Mouse (Mus musculus) frontal cortex, adult (tissue): ENCODE data around the gene Lpar5.
A peak's percentile ranks its signal among the peaks of the same experiment; 100 is the strongest.

Source experiments
- ATAC-seq: cut with Nextera tagmentation; 2 replicates; pipeline ENCODE4 v1.9.2; 2017; ENCODE audit warnings: mild to moderate bottlenecking, moderate library complexity, mixed read lengths; ENCODE audit not compliant: low TSS enrichment

Lpar5 gene

DNA sequence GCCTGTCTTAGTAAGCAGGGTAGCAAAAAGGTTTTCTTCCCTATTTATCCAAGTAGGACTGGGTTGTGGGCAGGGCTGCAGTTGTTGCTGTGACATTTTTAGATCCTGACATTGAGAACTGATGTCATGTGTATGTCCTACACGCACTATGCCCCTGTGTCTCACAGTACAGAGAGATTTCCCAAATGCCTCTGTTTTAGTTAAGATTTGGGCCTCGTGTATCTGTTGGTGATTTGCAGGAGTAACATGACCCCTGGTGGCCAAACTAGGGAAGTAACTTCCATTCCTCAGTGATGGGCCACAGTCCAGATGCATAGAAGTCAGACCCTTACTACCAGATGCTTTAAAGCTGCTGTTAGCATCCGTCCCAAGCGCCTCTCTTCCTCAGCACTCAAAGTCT, 16.7 kb downstream of the Lpar5 start:
- ATAC-seq = peak; percentile 36

DNA sequence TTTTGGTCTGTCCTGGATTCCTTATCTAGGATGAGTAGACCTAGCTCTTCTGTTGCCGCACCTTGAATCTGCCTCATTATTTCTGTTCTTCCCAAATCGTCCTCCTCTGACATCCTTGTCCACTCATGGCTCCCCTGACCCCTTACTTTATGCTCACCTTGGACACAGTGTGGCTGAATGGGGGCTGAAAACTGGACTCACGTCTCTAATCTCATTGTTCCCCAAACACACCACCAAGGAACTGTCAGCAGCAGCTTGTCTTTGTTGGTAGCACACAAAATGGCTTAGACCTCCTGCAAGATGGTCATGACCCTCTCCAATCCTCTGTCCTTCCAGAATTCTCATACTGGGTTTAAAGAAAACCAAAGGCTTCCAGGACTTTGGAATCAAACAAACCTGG, 20.2 kb downstream of the Lpar5 start:
- ATAC-seq = no peak

DNA sequence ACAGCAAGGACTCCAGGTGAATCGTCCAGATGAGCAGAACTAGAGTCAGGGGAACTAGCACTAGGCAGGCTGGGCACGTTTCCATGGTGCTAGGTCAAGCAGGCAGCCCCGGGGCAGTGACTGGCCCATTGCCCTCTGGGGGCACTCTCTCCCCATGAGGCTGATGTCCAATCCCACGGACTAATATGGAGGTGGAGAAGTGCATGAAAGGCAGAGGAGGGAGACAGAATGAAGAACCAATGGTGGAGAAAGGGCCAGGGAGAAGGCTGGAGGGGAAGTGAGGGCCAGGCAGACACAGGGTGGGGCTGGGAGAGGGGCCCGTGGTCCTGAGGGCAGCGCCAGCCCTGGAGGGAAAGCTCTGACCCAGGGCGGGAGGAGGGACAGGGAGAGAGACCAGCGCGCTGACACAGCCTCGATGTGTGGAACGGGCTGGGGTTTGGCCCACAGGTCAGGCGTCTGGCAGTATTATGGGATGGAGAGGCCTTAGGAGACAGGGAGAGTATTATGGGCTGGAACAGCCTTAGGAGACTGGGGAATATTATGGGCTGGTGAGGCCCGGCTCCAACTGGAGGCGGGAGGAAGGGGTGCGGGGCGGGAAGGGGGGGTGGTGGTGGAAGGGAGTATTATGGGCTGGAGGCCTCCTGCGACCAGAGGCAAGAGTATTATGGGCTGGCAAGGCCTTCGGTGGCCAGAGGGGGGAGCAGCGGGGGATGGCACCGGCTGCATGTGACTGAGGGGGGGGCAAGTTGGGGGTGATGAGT, 21.0 kb downstream of the Lpar5 start:
- peak; percentile 50 for ATAC-seq

DNA sequence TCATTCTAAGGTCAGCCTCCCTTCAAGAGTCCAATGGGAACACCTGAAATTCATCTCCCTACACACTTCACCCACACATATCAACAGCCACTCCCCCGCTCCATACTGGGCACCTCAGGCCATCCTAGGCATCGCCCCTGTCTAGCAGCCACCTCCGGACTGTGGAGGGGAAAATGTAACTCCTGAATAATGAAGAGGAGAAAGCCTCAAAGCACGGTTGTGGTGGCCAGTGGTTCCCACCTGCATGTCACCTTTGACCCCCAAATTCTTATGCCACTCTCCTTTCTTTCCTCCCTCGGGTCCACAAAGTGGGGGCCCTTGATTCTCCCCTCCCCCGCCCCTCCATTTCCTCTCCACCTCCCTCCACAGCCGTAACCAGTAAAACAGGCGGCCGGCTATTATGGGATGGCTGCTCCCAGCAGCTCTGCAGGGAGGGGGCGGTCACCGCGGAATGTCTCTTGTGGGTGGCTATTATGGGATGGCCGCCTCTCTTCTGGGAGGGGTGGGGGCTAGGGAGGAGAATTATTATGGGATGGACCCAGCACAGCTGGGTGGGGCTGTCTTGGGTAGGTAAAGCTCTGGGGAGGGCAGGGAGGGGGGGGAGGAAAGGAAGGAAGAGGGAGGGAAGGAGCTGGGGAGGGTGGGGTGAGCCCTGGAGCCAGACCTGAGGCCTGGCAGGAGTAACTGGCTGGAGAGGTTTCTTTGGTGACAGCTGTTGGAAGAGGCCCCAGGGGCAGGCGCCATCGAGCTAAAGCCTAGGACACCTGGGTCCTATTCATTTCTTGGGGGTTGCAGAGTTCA, 22.0 kb downstream of the Lpar5 start:
- ATAC-seq = peak; percentile 76

GRCm38 (mm10) chr6:125090341-125091085, 22.8 kb downstream of the Lpar5 start:
- ATAC-seq = 0 out of 2 replicates have a peak, but pooled peaks have one; percentile 2

- no peak for ATAC-seq
Observed at GRCm38 (mm10) chr6:125092372-125092771, 24.7 kb downstream of the Lpar5 start.

- ATAC-seq = no peak
Observed at GRCm38 (mm10) chr6:125094843-125095242, 27.1 kb downstream of the Lpar5 start.

DNA sequence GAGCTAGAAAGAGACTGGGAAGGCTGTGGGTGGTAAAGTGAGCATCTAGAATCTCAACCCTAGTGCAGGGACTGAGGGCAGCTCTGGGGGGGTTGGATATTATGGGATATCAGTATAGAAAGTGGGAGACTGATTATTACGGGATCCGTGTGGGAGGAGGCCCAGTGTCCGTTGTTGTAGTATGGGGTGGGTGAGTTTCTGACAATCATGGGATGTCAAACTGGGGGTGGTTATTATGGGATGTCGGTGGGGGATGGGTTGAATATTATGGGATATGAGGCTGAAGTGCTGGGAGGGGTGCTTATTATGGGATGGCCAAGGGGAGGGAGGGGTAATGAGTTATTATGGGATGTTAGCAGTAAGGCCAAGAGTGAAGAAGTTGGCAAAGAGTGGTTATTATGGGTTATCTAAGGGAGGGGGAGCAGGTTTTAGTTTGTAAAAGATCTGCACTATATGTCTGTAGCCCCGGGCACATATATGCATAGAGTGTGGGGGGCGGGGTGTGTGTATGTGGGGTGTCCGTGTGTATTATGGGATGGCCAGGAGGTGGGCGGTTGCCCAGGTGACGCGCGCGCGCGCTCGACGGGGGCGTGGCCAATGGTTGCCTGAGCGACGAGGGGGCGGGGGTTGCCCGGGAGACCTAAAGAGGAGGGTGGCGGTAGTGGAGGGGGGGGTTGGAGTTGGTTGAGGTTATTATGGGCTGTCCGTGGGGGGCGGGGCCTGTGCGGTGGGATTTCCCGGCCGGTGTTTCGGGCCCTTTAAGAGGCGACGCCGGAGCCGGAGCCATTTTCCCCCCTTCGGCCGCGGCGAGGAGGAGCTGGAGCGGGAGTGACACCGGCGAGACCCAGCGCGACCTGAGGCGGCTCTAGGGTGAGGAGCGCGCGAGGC, 27.9 kb downstream of the Lpar5 start, which contains the start of gene Chd4:
Gene Chd4 (plus strand): TSS at position 591 of the 888 bp plus-strand sequence.
- peak; percentile 22 for ATAC-seq

DNA sequence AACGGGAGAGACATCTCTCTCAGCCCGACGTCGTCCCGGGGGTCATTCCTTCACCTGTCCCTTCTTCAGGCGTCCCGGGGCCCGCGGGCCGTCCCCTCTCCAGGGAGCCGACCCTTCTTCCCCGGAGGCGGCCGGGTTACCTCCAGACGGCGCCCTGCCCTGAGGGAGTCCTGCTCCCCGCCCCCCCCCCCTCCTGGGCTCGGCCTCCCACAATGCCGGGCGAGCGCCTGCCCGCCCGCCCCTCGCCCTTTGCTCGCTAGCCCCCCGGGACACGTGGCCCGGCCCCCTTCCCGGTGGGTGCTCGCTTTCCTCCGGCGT, 28.5 kb downstream of the Lpar5 start:
- ATAC-seq = no peak

DNA sequence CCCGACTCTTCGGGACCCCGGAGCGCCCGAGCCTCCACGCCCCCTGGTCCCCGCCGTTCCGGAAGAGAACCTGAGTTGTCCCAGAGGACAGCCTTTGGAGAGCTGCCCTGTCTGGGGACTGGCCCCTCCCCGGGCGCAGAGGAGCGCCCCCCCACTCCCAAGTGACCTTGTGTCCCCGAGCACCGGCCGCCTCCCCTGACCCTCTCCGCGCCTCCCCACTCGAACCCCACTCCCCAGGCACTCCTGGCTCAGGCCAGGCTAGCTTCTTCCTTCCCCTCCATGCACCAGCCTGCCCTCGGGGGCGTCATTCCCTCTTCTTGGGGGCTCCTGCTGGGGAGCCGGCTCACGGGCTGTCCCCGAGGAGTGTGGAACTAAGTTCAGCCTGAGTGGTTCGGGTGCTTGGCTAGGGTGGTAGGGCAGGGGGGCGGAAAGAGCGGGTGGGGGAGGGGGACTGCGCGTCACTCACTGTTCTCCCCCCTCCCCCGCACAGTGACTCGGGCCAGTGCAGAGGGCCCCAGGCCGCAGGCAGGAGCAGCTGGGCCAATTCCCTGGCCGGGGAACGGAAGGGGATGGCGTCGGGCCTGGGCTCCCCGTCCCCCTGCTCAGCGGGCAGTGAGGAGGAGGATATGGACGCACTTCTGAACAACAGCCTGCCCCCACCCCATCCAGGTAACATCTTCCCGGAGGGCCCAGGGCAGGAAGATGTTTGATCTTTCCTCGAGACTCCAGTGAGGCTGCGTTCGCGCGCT, 29.1 kb downstream of the Lpar5 start:
- no peak for ATAC-seq

DNA sequence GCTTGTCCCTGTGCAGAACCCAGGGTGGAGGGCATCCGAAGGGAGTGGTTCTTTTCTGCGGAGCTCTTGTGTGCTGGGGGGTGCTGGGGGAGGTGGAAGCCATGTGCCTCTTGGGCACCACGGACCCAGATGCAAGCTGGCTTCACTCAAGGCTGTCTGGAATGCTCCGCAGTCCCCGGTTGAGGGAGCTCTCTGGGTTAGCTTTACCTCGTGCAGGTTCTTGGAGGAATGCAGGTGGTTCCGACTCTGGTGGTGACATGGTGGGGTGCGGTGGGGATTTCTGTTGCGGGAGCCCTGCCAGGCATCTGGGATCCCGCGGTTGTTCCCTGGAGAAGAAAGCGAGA, 29.6 kb downstream of the Lpar5 start:
- peak; percentile 20 for ATAC-seq

DNA sequence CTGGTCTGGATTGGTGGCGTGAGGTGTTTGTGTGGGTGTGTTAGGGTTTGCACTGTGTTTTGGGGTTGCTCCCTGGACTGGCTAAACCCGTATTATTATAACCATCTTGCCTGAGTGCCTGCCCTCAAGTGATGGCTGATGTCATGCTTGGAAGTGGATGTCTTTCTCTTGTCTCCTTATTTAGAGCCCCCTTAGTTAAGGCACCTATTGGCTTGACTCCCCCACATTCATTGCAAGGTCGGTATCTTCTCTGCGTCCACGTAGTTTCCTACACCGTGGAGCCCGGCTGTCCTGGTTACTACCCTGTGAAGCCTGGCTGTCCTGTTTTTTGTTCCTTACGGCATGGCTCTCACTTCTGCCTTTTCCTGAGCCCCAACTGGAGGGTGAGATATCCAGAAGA, 30.2 kb downstream of the Lpar5 start:
- ATAC-seq = no peak

GRCm38 (mm10) chr6:125098513-125098912, 30.8 kb downstream of the Lpar5 start:
- ATAC-seq = no peak

DNA sequence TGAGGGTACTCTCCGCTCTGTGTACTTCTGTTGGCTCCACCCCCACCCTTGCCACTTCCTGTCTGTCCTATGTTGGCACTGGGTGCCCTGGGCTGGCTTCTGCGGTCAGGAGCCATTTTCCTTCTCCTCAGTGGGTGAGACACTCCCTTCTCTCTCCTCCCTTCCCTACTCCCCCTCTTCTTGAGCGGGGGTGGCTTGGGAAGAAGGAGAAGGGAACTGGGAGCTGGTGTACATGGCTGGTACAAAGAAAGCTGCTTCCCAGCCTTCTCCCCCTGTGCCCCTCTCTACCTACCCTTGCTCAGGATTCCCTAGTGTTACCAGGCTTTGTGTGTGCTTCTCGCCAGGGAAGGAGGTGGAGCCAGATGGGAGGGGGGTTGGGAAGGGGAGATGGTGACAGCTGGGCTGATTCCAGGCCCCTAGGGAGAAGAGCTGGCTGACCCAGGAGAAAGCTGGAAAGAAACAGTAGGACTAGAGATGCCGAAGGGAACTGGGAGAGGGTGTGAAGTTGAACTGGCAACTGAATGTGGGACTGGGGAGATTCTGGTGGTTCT, 31.8 kb downstream of the Lpar5 start:
- ATAC-seq = peak; percentile 21

DNA sequence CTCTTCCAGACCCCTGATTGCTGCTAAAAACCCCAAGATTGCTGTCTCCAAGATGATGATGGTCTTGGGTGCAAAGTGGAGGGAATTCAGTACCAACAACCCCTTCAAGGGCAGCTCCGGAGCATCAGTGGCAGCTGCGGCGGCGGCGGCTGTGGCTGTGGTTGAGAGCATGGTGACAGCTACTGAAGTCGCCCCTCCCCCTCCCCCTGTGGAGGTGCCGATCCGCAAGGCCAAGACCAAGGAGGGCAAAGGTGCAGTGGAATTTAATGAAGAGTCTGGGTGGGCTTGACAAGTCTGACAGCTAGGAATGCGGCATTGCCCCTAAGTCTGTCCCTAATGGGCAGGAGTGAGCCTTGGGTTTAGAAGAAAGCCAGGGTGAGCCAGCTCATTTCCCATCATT, 33.7 kb downstream of the Lpar5 start:
- no peak for ATAC-seq

GRCm38 (mm10) chr6:125104223-125104622, 36.5 kb downstream of the Lpar5 start:
- no peak for ATAC-seq

GRCm38 (mm10) chr6:125107705-125108104, 40.0 kb downstream of the Lpar5 start:
- ATAC-seq = no peak

DNA sequence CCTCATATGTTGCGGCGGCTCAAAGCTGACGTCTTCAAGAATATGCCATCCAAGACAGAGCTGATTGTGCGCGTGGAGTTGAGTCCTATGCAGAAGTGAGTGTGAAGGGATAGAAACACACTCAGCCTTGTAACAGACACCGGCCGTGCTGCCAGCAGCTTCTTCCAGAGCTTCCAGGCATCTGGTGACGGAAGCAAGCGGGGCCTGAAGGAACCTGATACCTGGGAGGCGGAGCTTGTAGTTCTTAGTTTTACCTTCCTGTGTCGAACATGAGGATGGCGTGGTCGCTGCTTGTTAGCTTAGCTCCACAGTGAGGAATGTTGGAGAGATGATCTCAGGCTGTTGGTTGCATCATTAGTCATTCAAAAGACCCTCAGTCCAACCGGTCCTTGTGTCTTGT, 41.7 kb downstream of the Lpar5 start:
- ATAC-seq = no peak

- no peak for ATAC-seq
Observed at GRCm38 (mm10) chr6:125110927-125111326, 43.2 kb downstream of the Lpar5 start.

- ATAC-seq = no peak
Observed at GRCm38 (mm10) chr6:125112553-125112952, 44.8 kb downstream of the Lpar5 start.

- no peak for ATAC-seq
Observed at GRCm38 (mm10) chr6:125119387-125119786, 51.7 kb downstream of the Lpar5 start.
